In genomic region chr5:132400556-132400955, GRCm38 (mm10) we compare ENCODE assay signal across 17 mouse cellular contexts.
DNase-seq lines count a peak whose midpoint lies in the region; ATAC-seq lines count a peak whose summit lies in the region.
"Had no signal": no experiment of that assay in that cellular context is flagged by ENCODE, and none has a peak within 500 bp of the region (broad histone marks: within the 10 kb centered on the region; RNA-seq: fewer than 3 reads in every experiment).

No protein-coding gene starts in this region.

- no peak overlapping the region for H3K4me2 ChIP-seq in liver, embryonic 11.5 days
- H3K4me2 ChIP-seq: forebrain, embryonic 12.5 days; liver, embryonic 13.5 days; midbrain, embryonic 15.5 days had no signal

- H3K27ac ChIP-seq in liver, embryonic 11.5 days (ENCODE audit: low read depth, low read length) = no peak overlapping the region
- H3K27ac ChIP-seq: forebrain, embryonic 12.5 days; hindbrain, embryonic 10.5 days; kidney, postnatal 0 days; layer of hippocampus, adult 2 months; limb, embryonic 10.5 days; liver, embryonic 13.5 days; midbrain, embryonic 15.5 days had no signal

- no peaks in the 10 kb centered on the region for H3K36me3 ChIP-seq in liver, embryonic 11.5 days (ENCODE audit: control insufficient read depth, insufficient read depth, low read length)
- H3K36me3 ChIP-seq: forebrain, embryonic 12.5 days; hindbrain, embryonic 10.5 days; limb, embryonic 10.5 days; liver, embryonic 13.5 days; midbrain, embryonic 15.5 days had no signal

- peaks cover 4% of the 10 kb centered on the region for H3K4me1 ChIP-seq in liver, embryonic 11.5 days (replicated peaks; ENCODE audit: control insufficient read depth, insufficient read depth, low read length)

- H3K4me3 ChIP-seq in liver, embryonic 11.5 days (ENCODE audit: low read depth, low read length) = no peak overlapping the region
- H3K4me3 ChIP-seq: forebrain, embryonic 12.5 days; hindbrain, embryonic 10.5 days; layer of hippocampus, adult 2 months; limb, embryonic 10.5 days; liver, embryonic 13.5 days; midbrain, embryonic 15.5 days had no signal

- peak; percentile 9 for DNase-seq in cerebellum, adult 11 months
- DNase-seq in cerebellum, adult 8-10 months = no peak
- peak; percentile 46 for DNase-seq in brain, adult 2 months (ENCODE audit: low read depth, low spot score)
- DNase-seq in cerebellum, postnatal 10 days = peak; percentile 45 to 52
- DNase-seq in lung, postnatal 10 days = peak; percentile 34
- DNase-seq in embryo, embryonic 11 days = no peak
- no peak for DNase-seq in liver, embryonic 11.5 days (ENCODE audit: low spot score)
- no peak for DNase-seq in spleen, adult 12 weeks (ENCODE audit: low spot score)
- DNase-seq: adrenal gland, postnatal 25 days; liver, embryonic 13.5 days; thymus, postnatal 14 days had no signal

- no peak for ATAC-seq in liver, embryonic 11.5 days (replicated peaks; ENCODE audit: low FRiP score)
- ATAC-seq: midbrain, embryonic 15.5 days had no signal

- H3K9ac ChIP-seq in liver, embryonic 11.5 days (ENCODE audit: low read depth, low read length) = no peak overlapping the region
- H3K9ac ChIP-seq: forebrain, embryonic 12.5 days; liver, embryonic 13.5 days; midbrain, embryonic 15.5 days had no signal

- no peaks in the 10 kb centered on the region for H3K9me3 ChIP-seq in liver, embryonic 11.5 days (ENCODE audit: control insufficient read depth, low read length)
- H3K9me3 ChIP-seq: forebrain, embryonic 12.5 days; hindbrain, embryonic 10.5 days; limb, embryonic 10.5 days; liver, embryonic 13.5 days; midbrain, embryonic 15.5 days had no signal

- WGBS in liver, embryonic 11.5 days = 85% methylated on average over 10 of the region's 10 CpGs

- no peaks in the 10 kb centered on the region for H3K27me3 ChIP-seq in liver, embryonic 11.5 days (replicated peaks; ENCODE audit: control insufficient read depth, insufficient read depth, low read length)
- H3K27me3 ChIP-seq: forebrain, embryonic 12.5 days; liver, embryonic 13.5 days; midbrain, embryonic 15.5 days had no signal

Comparison
In these comparisons a context has a peak if more than half of its experiments do, and no peak if none do; other contexts are left out.
1. DNase-seq: peak in cerebellum, adult 11 months (single experiment), brain, adult 2 months (single experiment), cerebellum, postnatal 10 days (2 of 2) and lung, postnatal 10 days (single experiment); none in cerebellum, adult 8-10 months (single experiment), embryo, embryonic 11 days (single experiment), liver, embryonic 11.5 days (single experiment) and spleen, adult 12 weeks (single experiment).